Mouse (Mus musculus) thymus, adult 2 months (tissue): Measurements from ENCODE around the gene Adora2b. TPM values are rescaled to one million over a fixed set of nuclear protein-coding genes. Genes with fewer than 3 reads are reported as not detected.

Experiments used
- DNase-seq: peaks from one replicate; pipeline ENCODE4 v3.0.0; 2021
- H3K27ac ChIP-seq: fragments of 200-500 bp; 2 replicates; pipeline ENCODE4 v1.5.1; 2012; ENCODE audit warnings: low read length, control low read depth; ENCODE audit not compliant: control insufficient read depth, insufficient read depth
- H3K27me3 ChIP-seq: fragments of 200-500 bp; 2 replicates; pipeline ENCODE4 v1.6.1; 2012; ENCODE audit warnings: mild to moderate bottlenecking, low read length, moderate library complexity, mixed read lengths; ENCODE audit not compliant: control insufficient read depth, insufficient read depth
- H3K36me3 ChIP-seq: fragments of 200-500 bp; 2 replicates; pipeline ENCODE4 v1.6.1; 2012; ENCODE audit warnings: mild to moderate bottlenecking, low read length, moderate library complexity; ENCODE audit not compliant: control insufficient read depth, insufficient read depth
- H3K4me1 ChIP-seq: fragments of 200-500 bp; replicated peaks from 2 replicates; pipeline ENCODE4 v1.6.1; 2012; ENCODE audit warnings: low read length; ENCODE audit not compliant: control insufficient read depth, insufficient read depth
- H3K4me3 ChIP-seq: fragments of 200-500 bp; 2 replicates; pipeline ENCODE4 v1.5.1; 2012; ENCODE audit warnings: mild to moderate bottlenecking, low read length, control low read depth, moderate library complexity; ENCODE audit not compliant: control insufficient read depth, insufficient read depth
- CTCF ChIP-seq: fragments of 200-500 bp; IDR thresholded peaks from 2 replicates; pipeline ENCODE4 v1.5.1; 2012; ENCODE audit warnings: mild to moderate bottlenecking, control low read depth, low read length, moderate library complexity, borderline replicate concordance; ENCODE audit not compliant: control insufficient read depth, poor library complexity, insufficient read depth; ENCODE audit errors: extremely low read depth
- POLR2A ChIP-seq: fragments of 200-500 bp; IDR thresholded peaks from 2 replicates; pipeline ENCODE4 v1.6.1; 2012; ENCODE audit warnings: mild to moderate bottlenecking, low read length, control low read depth, moderate library complexity; ENCODE audit not compliant: control insufficient read depth, poor library complexity, insufficient read depth; ENCODE audit errors: extremely low read depth
- WGBS: fragments of 180-500 bp; shearing (Covaris S2); methylation state at CpG from one replicate; pipeline ENCODE4 v1.1.7; 2018; 5-methylcytosine and 5-hydroxymethylcytosine counted together
- polyA plus RNA-seq: library from polyadenylated mRNA; depleted of rRNA; stranded (reverse); fragments of >200 nt; gene quantifications from 2 replicates; pipeline ENCODE4 v1.2.3, GENCODE M21; 2012

The Adora2b gene
- polyA plus RNA-seq, 1 experiment, result 2.6 TPM

- Histone ChIP-seq H3K4me3 (no peak overlapping the region), H3K27ac (no peak overlapping the region), H3K4me1 (peaks cover 19% of the 10 kb centered on the region), H3K27me3 (no peaks in the 10 kb centered on the region; the same call in 1 of the 2 replicates), H3K36me3 (no peaks in the 10 kb centered on the region)
- no peak for DNase-seq
- WGBS, result 94% methylated on average over 5 of the region's 5 CpGs
- TF ChIP-seq POLR2A (no peak), CTCF (no peak)
Measured at GRCm38 (mm10) chr11:62253380-62253779, 4.6 kb downstream of the Adora2b start.

GRCm38 (mm10) chr11:62259214-62259613 is 10.4 kb downstream of the Adora2b start:
- 36% methylated on average over 5 of the region's 5 CpGs for WGBS
- Histone ChIP-seq H3K4me1 (no peaks in the 10 kb centered on the region), H3K36me3 (no peaks in the 10 kb centered on the region), H3K27ac (no peak overlapping the region), H3K27me3 (no peaks in the 10 kb centered on the region), H3K4me3 (no peak overlapping the region)
- TF ChIP-seq POLR2A (no peak), CTCF (no peak)
- no peak for DNase-seq

GRCm38 (mm10) chr11:62263599-62263998 is 14.8 kb downstream of the Adora2b start:
- H3K27ac ChIP-seq, result no peak overlapping the region
- TF ChIP-seq POLR2A (no peak), CTCF (no peak)
- DNase-seq, result no peak
- H3K36me3 ChIP-seq, result no peaks in the 10 kb centered on the region
- WGBS, result 84% methylated on average over 7 of the region's 7 CpGs
- H3K4me1 ChIP-seq, result no peaks in the 10 kb centered on the region
- no peaks in the 10 kb centered on the region for H3K27me3 ChIP-seq
- H3K4me3 ChIP-seq, result no peak overlapping the region

GRCm38 (mm10) chr11:62264018-62264417 is 15.2 kb downstream of the Adora2b start:
- Histone ChIP-seq H3K36me3 (no peaks in the 10 kb centered on the region), H3K27me3 (no peaks in the 10 kb centered on the region), H3K4me1 (no peaks in the 10 kb centered on the region), H3K27ac (no peak overlapping the region), H3K4me3 (no peak overlapping the region)
- WGBS, result 96% methylated on average over 7 of the region's 7 CpGs
- DNase-seq, result no peak
- TF ChIP-seq CTCF (no peak), POLR2A (no peak)

GRCm38 (mm10) chr11:62265642-62266041 is 16.9 kb downstream of the Adora2b start:
- H3K4me3 ChIP-seq, result no peak overlapping the region
- WGBS, result 97% methylated on average over 7 of the region's 7 CpGs
- no peaks in the 10 kb centered on the region for H3K27me3 ChIP-seq
- H3K27ac ChIP-seq, result no peak overlapping the region
- TF ChIP-seq CTCF (no peak), POLR2A (no peak)
- no peak for DNase-seq
- no peaks in the 10 kb centered on the region for H3K36me3 ChIP-seq
- no peaks in the 10 kb centered on the region for H3K4me1 ChIP-seq

GRCm38 (mm10) chr11:62266466-62267214 is 17.9 kb downstream of the Adora2b start:
- Histone ChIP-seq H3K27ac (no peak overlapping the region), H3K36me3 (no peaks in the 10 kb centered on the region), H3K4me1 (no peaks in the 10 kb centered on the region), H3K4me3 (no peak overlapping the region), H3K27me3 (no peaks in the 10 kb centered on the region)
- WGBS, result 88% methylated on average over 17 of the region's 17 CpGs
- TF ChIP-seq POLR2A, result no peak
- TF ChIP-seq CTCF, result no peak
- DNase-seq, result no peak

GRCm38 (mm10) chr11:62268381-62268780 is 19.6 kb downstream of the Adora2b start:
- Histone ChIP-seq H3K36me3 (no peaks in the 10 kb centered on the region), H3K4me3 (no peak overlapping the region), H3K27ac (no peak overlapping the region), H3K27me3 (no peaks in the 10 kb centered on the region), H3K4me1 (no peaks in the 10 kb centered on the region)
- no peak for DNase-seq
- no peak for TF ChIP-seq CTCF
- TF ChIP-seq POLR2A, result no peak
- 69% methylated on average over 8 of the region's 8 CpGs for whole genome bisulfite sequencing
